Mouse (Mus musculus) lung, postnatal 0 days (tissue): ENCODE data around the gene Brd3. TPM values are rescaled to one million over a fixed set of nuclear protein-coding genes. Genes with fewer than 3 reads are reported as not detected.

Experiments
- ATAC-seq: fragments of 200-750 bp; cut with Nextera tagmentation; 2 replicates; pipeline ENCODE4 v1.8.0; 2017; ENCODE audit warnings: moderate library complexity
- DNase-seq: peaks from one replicate; pipeline ENCODE4 v3.0.0-alpha.2; 2016; ENCODE audit warnings: low spot score
- H3K27ac ChIP-seq: fragments of 300-500 bp; sonication (generic); 2 replicates; pipeline ENCODE4 v1.5.1; 2014; ENCODE audit warnings: antibody characterized with exemption, mild to moderate bottlenecking, low read length, mixed read lengths
- H3K27me3 ChIP-seq: fragments of 300-500 bp; sonication (generic); replicated peaks from 2 replicates; pipeline ENCODE4 v1.6.1; 2014; ENCODE audit warnings: low read length, mixed read lengths; ENCODE audit not compliant: insufficient read depth
- H3K36me3 ChIP-seq: fragments of 300-500 bp; sonication (generic); 2 replicates; pipeline ENCODE4 v1.6.1; 2014; ENCODE audit warnings: low read length, mixed read lengths; ENCODE audit not compliant: insufficient read depth
- H3K4me1 ChIP-seq: fragments of 300-500 bp; sonication (generic); 2 replicates; pipeline ENCODE4 v1.6.1; 2014; ENCODE audit warnings: antibody characterized with exemption, low read depth, low read length, mixed read lengths; ENCODE audit not compliant: insufficient read depth
- H3K4me2 ChIP-seq: fragments of 300-500 bp; sonication (generic); replicated peaks from 2 replicates; pipeline ENCODE4 v1.6.1; 2014; ENCODE audit warnings: low read depth, mild to moderate bottlenecking, low read length, moderate library complexity, mixed read lengths
- H3K4me3 ChIP-seq: fragments of 300-500 bp; sonication (generic); 2 replicates; pipeline ENCODE4 v1.5.1; 2014; ENCODE audit warnings: low read depth, low read length
- H3K9ac ChIP-seq: fragments of 300-500 bp; sonication (generic); replicated peaks from 2 replicates; pipeline ENCODE4 v1.6.1; 2014; ENCODE audit warnings: low read depth, mild to moderate bottlenecking
- H3K9me3 ChIP-seq: fragments of 300-500 bp; sonication (generic); 2 replicates; pipeline ENCODE4 v1.6.1; 2016; ENCODE audit warnings: low read length, mixed read lengths
- CTCF ChIP-seq: IDR thresholded peaks from 2 replicates; pipeline ENCODE4 v1.5.1; 2016; ENCODE audit warnings: antibody characterized with exemption, mild to moderate bottlenecking
- EP300 ChIP-seq: IDR thresholded peaks from 2 replicates; pipeline ENCODE4 v1.6.1; 2016; ENCODE audit warnings: antibody characterized with exemption, mild to moderate bottlenecking, control low read depth
- WGBS: fragments of 180-500 bp; shearing (Covaris S2); extraction: QIAGEN DNeasy Blood & Tissue Kit; methylation state at CpG from one replicate; pipeline ENCODE4 v1.1.7; 2014; 5-methylcytosine and 5-hydroxymethylcytosine counted together
- polyA plus RNA-seq: library from polyadenylated mRNA; unstranded; fragments of >200 nt; fragmentation: Nextera tagmentation; extraction: Ambion mirVana; gene quantifications from 2 replicates; pipeline ENCODE4 v1.2.1, GENCODE M21; 2015

The Brd3 gene
- polyA plus RNA-seq, 1 experiment from 2014 or later: 47.5 TPM

GRCm38 (mm10) chr2:27413936-27414657, 93.4 kb downstream of the Brd3 start:
- H3K27me3 ChIP-seq: no peaks in the 10 kb centered on the region
- peak; percentile 91 for DNase-seq
- no peak for TF ChIP-seq CTCF
- TF ChIP-seq EP300: peak; percentile 81
- peaks cover 61% of the 10 kb centered on the region for H3K4me1 ChIP-seq
- no peak overlapping the region for H3K9ac ChIP-seq
- no peaks in the 10 kb centered on the region for H3K36me3 ChIP-seq
- no peak overlapping the region for H3K4me3 ChIP-seq
- 38% methylated on average over 16 of the region's 16 CpGs for WGBS
- H3K27ac ChIP-seq: peak overlapping the region; percentile 66
- peak; percentile 89 for ATAC-seq
- peak overlapping the region; percentile 27; the same call in 1 of the 2 replicates for H3K4me2 ChIP-seq
- H3K9me3 ChIP-seq: no peaks in the 10 kb centered on the region

GRCm38 (mm10) chr2:27413582-27413935, 93.9 kb downstream of the Brd3 start:
- H3K4me2 ChIP-seq: peak overlapping the region; percentile 27; the same call in 1 of the 2 replicates
- H3K4me1 ChIP-seq: peaks cover 56% of the 10 kb centered on the region
- 60% methylated on average over 2 of the region's 2 CpGs for WGBS

GRCm38 (mm10) chr2:27412245-27412800, 95.1 kb downstream of the Brd3 start:
- TF ChIP-seq EP300 (no peak), CTCF (no peak)
- H3K4me2 ChIP-seq: 0 out of 2 replicates have a peak overlapping the region, but pooled peaks have one; percentile 8

More at GRCm38 (mm10) chr2:27413582-27413935, 93.9 kb downstream of the Brd3 start:
- Histone ChIP-seq H3K27ac (peak overlapping the region; percentile 66), H3K4me3 (no peak overlapping the region), H3K9ac (no peak overlapping the region), H3K9me3 (no peaks in the 10 kb centered on the region), H3K36me3 (no peaks in the 10 kb centered on the region), H3K27me3 (no peaks in the 10 kb centered on the region)
- no peak for ATAC-seq
- TF ChIP-seq CTCF (no peak), EP300 (no peak)
- no peak for DNase-seq

GRCm38 (mm10) chr2:27411688-27412174, 95.7 kb downstream of the Brd3 start:
- no peak overlapping the region for H3K4me3 ChIP-seq
- H3K36me3 ChIP-seq: no peaks in the 10 kb centered on the region
- no peaks in the 10 kb centered on the region for H3K9me3 ChIP-seq
- no peak overlapping the region for H3K9ac ChIP-seq
- H3K4me2 ChIP-seq: 0 out of 2 replicates have a peak overlapping the region, but pooled peaks have one; percentile 8
- 12% methylated on average over 8 of the region's 8 CpGs for WGBS
- H3K27me3 ChIP-seq: no peaks in the 10 kb centered on the region
- TF ChIP-seq EP300: no peak
- TF ChIP-seq CTCF: no peak
- peak; percentile 58 for ATAC-seq
- H3K4me1 ChIP-seq: peaks cover 46% of the 10 kb centered on the region
- H3K27ac ChIP-seq: peak overlapping the region; percentile 82
- peak; percentile 89 for DNase-seq

More at GRCm38 (mm10) chr2:27412245-27412800, 95.1 kb downstream of the Brd3 start:
- ATAC-seq (no peak), DNase-seq (no peak)
- no peaks in the 10 kb centered on the region for H3K27me3 ChIP-seq
- no peak overlapping the region for H3K9ac ChIP-seq
- H3K27ac ChIP-seq: peak overlapping the region; percentile 82
- H3K4me3 ChIP-seq: no peak overlapping the region
- H3K9me3 ChIP-seq: no peaks in the 10 kb centered on the region
- peaks cover 51% of the 10 kb centered on the region for H3K4me1 ChIP-seq
- 31% methylated on average over 7 of the region's 7 CpGs for WGBS
- H3K36me3 ChIP-seq: no peaks in the 10 kb centered on the region

GRCm38 (mm10) chr2:27410518-27411140, 96.8 kb downstream of the Brd3 start:
- WGBS: 71% methylated on average over 6 of the region's 6 CpGs
- H3K9ac ChIP-seq: no peak overlapping the region
- 0 out of 2 replicates have a peak overlapping the region, but pooled peaks have one; percentile 82 for H3K27ac ChIP-seq
- H3K27me3 ChIP-seq: no peaks in the 10 kb centered on the region
- no peak overlapping the region for H3K4me2 ChIP-seq
- DNase-seq (no peak), ATAC-seq (no peak)
- TF ChIP-seq EP300 (no peak), CTCF (no peak)
- H3K4me3 ChIP-seq: no peak overlapping the region
- no peaks in the 10 kb centered on the region for H3K9me3 ChIP-seq
- H3K4me1 ChIP-seq: peaks cover 41% of the 10 kb centered on the region
- no peaks in the 10 kb centered on the region for H3K36me3 ChIP-seq

GRCm38 (mm10) chr2:27408194-27408593, 99.3 kb downstream of the Brd3 start:
- 41% methylated on average over 3 of the region's 3 CpGs for WGBS

More at GRCm38 (mm10) chr2:27408194-27408593, 99.3 kb downstream of the Brd3 start:
- ATAC-seq (no peak), DNase-seq (no peak)
- Histone ChIP-seq H3K4me2 (no peak overlapping the region), H3K27ac (no peak overlapping the region), H3K27me3 (no peaks in the 10 kb centered on the region), H3K9me3 (no peaks in the 10 kb centered on the region), H3K36me3 (no peaks in the 10 kb centered on the region), H3K9ac (no peak overlapping the region), H3K4me3 (no peak overlapping the region), H3K4me1 (peaks cover 49% of the 10 kb centered on the region)
- TF ChIP-seq EP300: no peak
